Mouse (Mus musculus) R1 (cell line): ENCODE measurements around the gene Stox1.
A peak's percentile ranks its signal among the peaks of the same experiment; 100 is the strongest.
"Not testable (repeated sequence)": the region's sequence is repeated elsewhere in the genome, so short reads cannot be mapped to it uniquely, and the experiment has no call there.

Experiments used
- DNase-seq: peaks from one replicate; pipeline ENCODE4 v3.0.0-alpha.2; 2018; ENCODE audit warnings: low read depth, low spot score

The Stox1 gene

GRCm38 (mm10) chr10:62725771-62726687 lies at the start of gene Stox1:
Gene Stox1, minus strand, starts transcription at chr10:62726128.
- peak; percentile 63 for DNase-seq

GRCm38 (mm10) chr10:62750781-62751180 lies 24.9 kb upstream of the Stox1 start:
- no peak for DNase-seq

DNA sequence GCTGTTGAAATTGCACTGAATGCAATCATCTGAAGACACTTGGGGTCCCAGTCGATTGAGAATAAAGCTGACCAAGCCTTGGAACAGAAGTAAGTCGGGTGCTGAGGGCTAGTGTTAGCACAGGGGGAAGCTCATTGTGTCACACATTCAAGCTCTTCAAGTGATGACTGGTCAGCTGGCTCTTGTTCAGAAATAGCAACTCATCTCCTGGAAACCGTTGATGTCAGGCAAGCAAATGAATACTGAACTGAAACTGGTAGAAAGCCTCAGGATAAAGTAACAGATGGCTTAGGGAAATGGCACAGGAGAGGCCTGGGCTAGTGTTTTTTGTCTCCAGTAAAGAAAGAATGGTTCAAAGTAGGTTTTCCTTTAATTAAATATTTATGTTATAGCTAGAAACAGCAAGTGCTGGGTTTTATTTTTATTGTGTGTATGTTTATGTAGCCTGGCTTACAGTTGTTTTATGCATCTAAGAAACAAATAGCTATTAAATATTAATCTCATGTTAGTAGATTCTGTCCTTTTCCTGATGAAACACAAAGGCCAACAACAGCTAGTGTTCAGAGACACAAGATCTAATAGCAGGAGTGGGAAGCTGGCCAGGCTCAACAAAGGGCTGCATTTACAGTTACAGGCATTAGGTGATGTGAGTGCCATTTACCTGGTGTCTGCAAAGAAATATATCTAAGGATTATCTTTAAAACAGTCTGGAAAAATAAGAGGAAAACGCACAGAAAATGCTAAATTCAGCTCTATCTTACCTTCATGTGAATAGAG lies 14.2 kb upstream of the Stox1 start:
- no peak for DNase-seq

DNA sequence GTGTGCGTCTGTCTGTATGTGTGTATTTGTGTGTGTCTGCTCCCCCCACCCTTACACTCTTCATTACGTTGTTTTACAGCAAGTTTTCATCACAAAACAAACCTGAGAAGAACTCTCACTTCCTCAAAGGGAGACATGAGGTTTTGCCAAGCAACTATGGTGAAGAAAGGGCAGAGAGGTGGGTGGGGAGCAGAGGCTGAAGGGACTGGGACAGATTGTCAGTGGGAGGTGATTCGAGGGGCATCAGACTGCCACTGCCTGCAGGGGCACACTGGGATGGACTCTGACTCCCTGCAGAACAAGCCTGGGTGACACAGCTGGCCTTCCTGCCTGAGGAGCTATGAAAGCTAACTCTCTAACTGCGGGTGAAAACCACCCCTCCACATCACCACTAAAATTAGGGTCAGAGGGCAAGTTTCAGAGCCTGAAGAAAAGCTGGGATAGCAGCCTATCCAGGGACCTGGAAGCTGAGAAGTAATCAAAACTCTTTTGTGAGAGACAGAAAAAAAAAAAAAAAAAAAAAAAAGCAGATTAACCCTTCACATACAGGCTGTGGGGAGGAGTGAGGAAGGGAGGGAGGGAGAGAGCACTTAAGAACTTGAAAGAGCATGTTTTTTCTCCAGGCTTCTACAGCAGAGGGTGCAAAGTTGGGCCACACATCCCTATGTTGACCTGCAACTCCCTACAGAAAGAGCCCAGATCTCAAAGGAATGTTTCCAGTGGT lies 11.2 kb upstream of the Stox1 start:
- no peak for DNase-seq

DNA sequence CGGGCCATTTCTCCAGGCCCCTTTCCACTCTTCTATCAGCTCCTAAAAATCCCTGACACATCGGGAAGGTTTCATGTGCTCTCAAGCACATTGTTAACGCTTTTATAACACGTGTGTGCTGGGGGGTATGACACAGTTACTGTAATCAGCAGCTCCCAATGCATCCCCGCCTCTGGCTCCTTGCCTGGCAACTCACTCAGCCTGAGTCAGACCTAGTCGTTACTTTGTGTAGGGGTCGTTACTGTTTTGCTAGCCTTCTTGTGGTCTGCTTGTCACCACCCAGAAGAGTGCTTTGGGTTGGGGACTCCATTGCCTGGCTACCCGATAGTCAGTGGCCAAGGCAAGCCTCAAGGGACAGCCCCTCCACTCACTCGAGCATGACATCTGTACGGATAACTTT lies 4.9 kb upstream of the Stox1 start:
- no peak for DNase-seq

DNA sequence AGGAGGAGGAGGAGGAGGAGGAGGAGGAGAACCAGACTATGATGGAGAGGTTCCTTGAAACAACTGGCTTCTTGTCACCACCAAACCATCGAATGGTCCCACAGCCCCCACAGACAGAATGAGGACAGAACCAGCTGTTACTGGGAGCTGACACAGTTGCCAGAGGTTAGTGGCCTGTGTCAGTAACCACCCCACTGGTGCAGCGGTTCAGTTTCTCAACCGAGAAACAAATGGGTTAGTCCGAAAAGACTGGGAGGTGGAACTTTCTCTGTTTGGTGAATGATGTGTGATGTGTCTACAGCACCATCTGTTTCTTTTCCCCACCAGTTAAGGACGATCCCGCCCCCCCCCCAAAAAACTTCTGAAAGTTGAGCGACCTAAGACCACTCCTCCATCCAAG lies 992 bp downstream of the Stox1 start:
- no peak for DNase-seq

- DNase-seq: no peak
Observed at GRCm38 (mm10) chr10:62722701-62723100, 3.2 kb downstream of the Stox1 start.

DNA sequence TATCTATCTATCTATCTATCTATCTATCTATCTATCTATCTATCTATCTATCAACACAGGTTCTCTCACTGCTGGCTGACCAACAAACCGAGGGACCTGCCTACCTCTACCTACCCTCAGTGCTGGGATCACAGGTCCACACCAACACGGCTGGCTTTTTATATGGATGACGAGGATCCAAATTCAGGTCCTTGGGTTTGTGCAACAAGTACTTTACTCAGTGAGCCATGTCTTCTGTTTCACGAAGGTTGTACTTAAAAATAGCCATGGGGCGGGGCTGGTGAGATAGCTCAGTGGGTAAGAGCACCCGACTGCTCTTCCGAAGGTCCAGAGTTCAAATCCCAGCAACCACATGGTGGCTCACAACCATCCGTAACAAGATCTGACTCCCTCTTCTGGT lies 5.4 kb downstream of the Stox1 start:
- not testable (repeated sequence) for DNase-seq

DNA sequence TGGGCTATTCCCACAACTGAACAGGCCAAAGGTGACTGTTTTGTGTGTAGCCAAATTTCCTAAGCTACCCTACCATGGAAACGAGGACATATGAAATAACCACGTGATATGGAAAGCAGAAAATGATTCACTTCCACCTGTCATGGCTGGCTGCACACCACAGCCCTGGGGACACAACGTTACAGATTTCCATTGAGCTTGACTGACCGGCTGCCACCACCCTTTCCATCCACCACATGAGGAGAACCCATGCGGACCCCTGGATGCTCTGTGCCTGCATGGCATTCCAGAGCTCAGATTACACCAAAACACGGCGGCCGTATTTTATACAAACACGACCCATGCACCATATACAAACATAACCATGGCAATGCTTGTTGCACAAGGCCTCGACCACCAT lies 12.5 kb downstream of the Stox1 start:
- DNase-seq: no peak

DNA sequence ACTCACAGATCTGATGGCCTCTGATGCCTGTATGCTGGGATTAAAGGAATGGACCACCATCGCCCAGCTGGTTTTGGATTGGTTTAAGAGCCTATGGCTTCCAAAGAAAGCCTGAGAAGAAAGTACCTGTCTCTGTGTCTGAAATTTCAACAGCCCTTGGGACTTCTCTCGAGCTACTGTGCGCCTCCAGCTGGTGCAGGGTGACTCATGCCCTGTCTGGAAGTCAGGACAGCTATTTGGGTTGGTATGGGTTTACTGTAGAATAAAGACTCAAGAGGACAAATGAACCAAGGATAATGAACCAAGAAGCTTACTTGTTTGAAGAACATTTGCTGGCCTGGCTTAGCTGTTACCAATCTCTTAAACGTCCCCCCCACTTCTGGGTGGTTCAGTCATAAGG lies 22.3 kb downstream of the Stox1 start:
- DNase-seq: no peak

- DNase-seq: no peak
Observed at GRCm38 (mm10) chr10:62702436-62702835, 23.5 kb downstream of the Stox1 start.

GRCm38 (mm10) chr10:62692771-62693170 lies 33.2 kb downstream of the Stox1 start:
- peak; percentile 68 for DNase-seq

- no peak for DNase-seq
Observed at GRCm38 (mm10) chr10:62692244-62692643, 33.7 kb downstream of the Stox1 start.

- DNase-seq: no peak
Observed at GRCm38 (mm10) chr10:62687032-62687674, 38.8 kb downstream of the Stox1 start.

GRCm38 (mm10) chr10:62683043-62683442 lies 42.9 kb downstream of the Stox1 start:
- peak; percentile 54 for DNase-seq

- DNase-seq: peak; percentile 78
Observed at GRCm38 (mm10) chr10:62679833-62680232, 46.1 kb downstream of the Stox1 start.

- no peak for DNase-seq
Observed at GRCm38 (mm10) chr10:62677329-62677728, 48.6 kb downstream of the Stox1 start.

- DNase-seq: no peak
Observed at GRCm38 (mm10) chr10:62676196-62676595, 49.7 kb downstream of the Stox1 start.

DNA sequence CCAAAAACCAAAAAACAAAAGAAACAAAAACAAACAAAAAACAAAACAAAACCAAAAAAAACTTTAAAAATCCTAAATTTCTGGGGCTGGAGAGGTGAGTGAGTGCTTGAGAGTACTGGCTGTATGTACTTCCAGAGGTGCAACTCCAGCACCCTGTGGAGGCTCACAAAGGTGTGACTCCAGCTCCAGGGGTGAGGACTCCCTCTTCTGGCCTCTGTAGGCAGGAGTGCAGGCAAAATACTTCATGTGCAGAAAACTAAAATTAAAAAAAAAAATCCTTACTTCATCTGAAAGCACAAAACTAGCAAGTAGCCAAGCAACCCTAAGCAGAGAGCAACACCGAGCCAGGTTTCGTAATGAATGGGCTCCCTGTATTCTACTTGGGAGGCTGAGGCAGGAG lies 53.6 kb downstream of the Stox1 start:
- no peak for DNase-seq

DNA sequence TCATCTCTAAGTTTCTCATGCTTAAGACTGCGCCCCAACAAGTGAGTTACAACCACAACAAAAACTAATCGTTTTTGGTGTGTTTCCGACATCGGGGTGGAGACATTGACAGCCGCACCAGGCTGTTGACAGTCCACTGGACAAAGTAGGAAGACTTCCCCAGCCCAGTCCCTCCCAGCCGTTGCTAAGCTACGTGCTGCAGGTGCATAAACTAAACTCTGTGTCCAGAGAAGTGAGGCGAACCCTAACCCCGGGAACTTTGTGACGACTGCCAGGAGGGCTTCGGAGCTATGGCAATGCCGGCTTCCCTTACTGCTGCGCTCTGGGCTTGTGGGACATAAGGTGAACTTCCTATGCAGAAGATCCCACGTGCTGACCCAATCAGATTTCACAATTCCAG lies 56.7 kb downstream of the Stox1 start:
- DNase-seq: no peak

DNA sequence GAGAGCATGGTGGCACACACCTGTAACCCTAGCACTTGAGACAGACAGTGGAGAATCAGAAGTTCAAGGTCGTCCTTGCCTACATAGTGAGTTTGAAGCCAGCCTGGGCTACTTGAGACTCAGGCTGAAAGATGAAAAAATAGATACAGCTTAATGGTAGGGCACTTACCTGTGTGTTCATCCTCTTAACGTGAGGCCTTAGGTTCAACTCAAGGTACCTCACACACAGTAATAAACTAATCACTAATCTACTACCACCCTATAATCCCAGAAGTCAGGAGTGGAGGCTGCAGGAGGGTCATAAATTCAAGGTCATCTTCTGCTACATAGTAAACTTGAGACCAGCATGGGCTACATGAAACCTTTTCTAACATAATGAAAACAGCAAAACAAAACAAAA lies 57.5 kb downstream of the Stox1 start:
- no peak for DNase-seq

DNA sequence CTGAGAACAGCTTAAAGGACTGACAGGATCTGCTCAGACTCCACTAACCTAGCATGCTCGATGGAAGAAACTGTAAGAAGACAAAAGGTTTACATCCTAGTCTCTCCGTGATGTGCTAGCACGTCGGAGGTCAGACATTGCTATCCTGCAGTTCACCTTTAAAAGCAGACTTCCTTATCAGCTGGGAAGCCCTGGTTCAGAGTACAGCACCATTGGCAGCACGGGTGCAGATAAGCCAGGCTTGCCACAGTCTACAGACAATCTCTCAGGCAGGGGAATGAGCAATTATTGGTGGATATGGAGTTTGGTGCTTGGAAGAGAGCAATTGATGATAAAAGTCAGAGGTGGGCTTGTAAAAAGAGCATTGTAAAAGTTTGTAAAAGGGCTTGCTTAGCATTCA lies 57.9 kb downstream of the Stox1 start:
- no peak for DNase-seq
